Comparison of ENCODE assay signal across 18 mouse cellular contexts in the genomic region with DNA sequence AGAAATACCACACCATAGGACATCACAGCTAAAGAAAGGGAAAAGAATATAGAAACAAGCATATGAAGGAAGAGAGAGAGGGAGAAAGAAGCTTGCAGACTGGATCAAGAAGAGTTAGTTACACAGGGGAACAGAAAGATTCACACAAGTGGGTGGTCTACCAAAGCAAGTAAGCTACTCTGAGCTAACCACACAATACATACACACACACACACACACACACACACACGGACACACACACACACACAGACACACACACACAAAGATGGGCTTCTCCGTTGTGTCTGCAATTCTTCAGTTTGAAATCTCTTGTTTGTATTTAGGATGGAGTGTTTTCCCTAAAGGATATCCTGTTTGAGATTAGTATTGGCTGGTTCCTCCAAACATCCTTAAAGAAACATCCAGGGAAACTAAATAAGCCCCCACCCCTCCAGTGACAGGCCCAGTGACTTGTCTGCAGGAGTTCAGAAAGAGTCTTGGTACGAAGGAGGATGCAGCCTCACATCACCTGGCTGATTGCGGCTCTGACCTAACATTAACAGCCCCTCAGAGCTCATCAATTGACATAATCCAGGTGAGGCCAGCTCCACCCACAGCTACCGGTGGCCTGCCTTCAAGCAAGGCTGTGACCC.
DNase-seq lines count a peak whose midpoint lies in the region; ATAC-seq and TF ChIP-seq lines count a peak whose summit lies in the region.
"Had no signal": no experiment of that assay in that cellular context is flagged by ENCODE, and none has a peak within 500 bp of the region (broad histone marks: within the 10 kb centered on the region; RNA-seq: fewer than 3 reads in every experiment).

No protein-coding gene starts in this region.

- no peak for ATAC-seq in intestine, embryonic 14.5 days (replicated peaks; ENCODE audit: low FRiP score, low TSS enrichment, low read depth)
- ATAC-seq in intestine, postnatal 0 days = no peak
- ATAC-seq in embryonic facial prominence, embryonic 15.5 days (ENCODE audit: insufficient number of reproducible peaks, low FRiP score, low TSS enrichment, low read depth) = no peak
- peak; percentile 27 for ATAC-seq in lung, postnatal 0 days
- ATAC-seq: activated CD4-positive, CD25-positive, alpha-beta regulatory T cell, adult 4 months; forebrain, embryonic 13.5 days had no signal

- H3K9ac ChIP-seq in intestine, embryonic 14.5 days (ENCODE audit: low read length) = no peak overlapping the region
- H3K9ac ChIP-seq in intestine, postnatal 0 days (ENCODE audit: low read depth, low read length) = no peak overlapping the region
- no peak overlapping the region for H3K9ac ChIP-seq in embryonic facial prominence, embryonic 15.5 days
- peak overlapping the region; percentile 6; the same call in 1 of the 2 replicates for H3K9ac ChIP-seq in lung, postnatal 0 days (replicated peaks; ENCODE audit: low read depth)
- H3K9ac ChIP-seq: embryonic facial prominence, embryonic 12.5 days; forebrain, embryonic 13.5 days; liver, embryonic 13.5 days; neural tube, embryonic 12.5 days had no signal

- no peaks in the 10 kb centered on the region for H3K36me3 ChIP-seq in heart, embryonic 10.5 days
- no peaks in the 10 kb centered on the region for H3K36me3 ChIP-seq in intestine, embryonic 14.5 days (ENCODE audit: control insufficient read depth, insufficient read depth, low read length)
- no peaks in the 10 kb centered on the region for H3K36me3 ChIP-seq in intestine, postnatal 0 days (ENCODE audit: control insufficient read depth, insufficient read depth)
- H3K36me3 ChIP-seq in embryonic facial prominence, embryonic 15.5 days = no peaks in the 10 kb centered on the region
- H3K36me3 ChIP-seq in lung, postnatal 0 days (ENCODE audit: insufficient read depth, low read length) = no peaks in the 10 kb centered on the region
- H3K36me3 ChIP-seq: embryonic facial prominence, embryonic 12.5 days; liver, embryonic 13.5 days; neural tube, embryonic 12.5 days had no signal

- peak overlapping the region; percentile 74; the same call in 1 of the 2 replicates for H3K27ac ChIP-seq in heart, embryonic 10.5 days
- peak overlapping the region; percentile 60 for H3K27ac ChIP-seq in intestine, embryonic 14.5 days (ENCODE audit: low read depth)
- H3K27ac ChIP-seq in intestine, postnatal 0 days (ENCODE audit: low read depth, low read length) = no peak overlapping the region; the same call in 1 of the 2 replicates
- H3K27ac ChIP-seq in embryonic facial prominence, embryonic 15.5 days (replicated peaks) = 0 out of 2 replicates have a peak overlapping the region, but pooled peaks have one; percentile 30
- H3K27ac ChIP-seq in lung, postnatal 0 days (ENCODE audit: low read length) = peak overlapping the region; percentile 84
- H3K27ac ChIP-seq: embryonic facial prominence, embryonic 12.5 days; forebrain, embryonic 13.5 days; liver, embryonic 13.5 days; neural tube, embryonic 12.5 days had no signal

- H3K27me3 ChIP-seq in heart, embryonic 10.5 days (ENCODE audit: insufficient read depth, poor library complexity, severe bottlenecking) = no peaks in the 10 kb centered on the region
- H3K27me3 ChIP-seq in intestine, embryonic 14.5 days (replicated peaks; ENCODE audit: control insufficient read depth, insufficient read depth, low read length) = no peaks in the 10 kb centered on the region
- H3K27me3 ChIP-seq in intestine, postnatal 0 days (replicated peaks; ENCODE audit: control insufficient read depth, insufficient read depth, low read length) = no peaks in the 10 kb centered on the region
- H3K27me3 ChIP-seq in embryonic facial prominence, embryonic 15.5 days = no peaks in the 10 kb centered on the region
- H3K27me3 ChIP-seq in lung, postnatal 0 days (replicated peaks; ENCODE audit: insufficient read depth, low read length) = no peaks in the 10 kb centered on the region
- H3K27me3 ChIP-seq: embryonic facial prominence, embryonic 12.5 days; forebrain, embryonic 13.5 days; liver, embryonic 13.5 days; neural tube, embryonic 12.5 days had no signal

- no peak overlapping the region for H3K4me3 ChIP-seq in heart, embryonic 10.5 days
- H3K4me3 ChIP-seq in intestine, embryonic 14.5 days (ENCODE audit: low read depth, low read length) = no peak overlapping the region
- no peak overlapping the region for H3K4me3 ChIP-seq in intestine, postnatal 0 days (ENCODE audit: low read depth, low read length)
- no peak overlapping the region for H3K4me3 ChIP-seq in embryonic facial prominence, embryonic 15.5 days (replicated peaks)
- no peak overlapping the region for H3K4me3 ChIP-seq in lung, postnatal 0 days (ENCODE audit: low read depth, low read length)
- H3K4me3 ChIP-seq: embryonic facial prominence, embryonic 12.5 days; forebrain, embryonic 13.5 days; liver, embryonic 13.5 days; megakaryocyte, embryonic 14.5 days; neural tube, embryonic 12.5 days had no signal

- 39% methylated on average over 5 of the region's 5 CpGs for WGBS in heart, embryonic 10.5 days
- 36% methylated on average over 5 of the region's 5 CpGs for WGBS in intestine, embryonic 14.5 days
- WGBS in intestine, postnatal 0 days = 35% methylated on average over 5 of the region's 5 CpGs
- 42% methylated on average over 5 of the region's 5 CpGs for WGBS in embryonic facial prominence, embryonic 15.5 days
- WGBS in lung, postnatal 0 days = 39% methylated on average over 5 of the region's 5 CpGs

- H3K4me1 ChIP-seq in heart, embryonic 10.5 days = peaks cover 7% of the 10 kb centered on the region; the same call in 1 of the 2 replicates
- peaks cover 10% of the 10 kb centered on the region; the same call in 1 of the 2 replicates for H3K4me1 ChIP-seq in intestine, embryonic 14.5 days (replicated peaks; ENCODE audit: control insufficient read depth, insufficient read depth, low read length)
- no peaks in the 10 kb centered on the region for H3K4me1 ChIP-seq in intestine, postnatal 0 days (replicated peaks; ENCODE audit: control insufficient read depth, insufficient read depth, low read length)
- peaks cover 8% of the 10 kb centered on the region for H3K4me1 ChIP-seq in embryonic facial prominence, embryonic 15.5 days
- peaks cover 5% of the 10 kb centered on the region; the same call in 1 of the 2 replicates for H3K4me1 ChIP-seq in lung, postnatal 0 days (ENCODE audit: insufficient read depth, low read depth, low read length)
- H3K4me1 ChIP-seq: liver, embryonic 13.5 days; megakaryocyte, embryonic 14.5 days; neural tube, embryonic 12.5 days had no signal

- intact Hi-C loops in heart, postnatal 25 days (cut with DNase I) = no loop called here

- no peak overlapping the region for H3K4me2 ChIP-seq in intestine, embryonic 14.5 days (ENCODE audit: low read length)
- H3K4me2 ChIP-seq in intestine, postnatal 0 days (replicated peaks; ENCODE audit: low read depth) = no peak overlapping the region
- H3K4me2 ChIP-seq in embryonic facial prominence, embryonic 15.5 days (replicated peaks) = 0 out of 2 replicates have a peak overlapping the region, but pooled peaks have one; percentile 2
- H3K4me2 ChIP-seq in lung, postnatal 0 days (replicated peaks; ENCODE audit: low read depth, low read length) = no peak overlapping the region; the same call in 1 of the 2 replicates
- H3K4me2 ChIP-seq: forebrain, embryonic 13.5 days; liver, embryonic 13.5 days; neural tube, embryonic 12.5 days had no signal

- TF ChIP-seq EP300 in lung, postnatal 0 days (IDR thresholded peaks at IDR 0.05) = peak; percentile 97

- no peak for TF ChIP-seq CTCF in intestine, postnatal 0 days (IDR thresholded peaks at IDR 0.05; ENCODE audit: low read depth)
- TF ChIP-seq CTCF in lung, postnatal 0 days (IDR thresholded peaks at IDR 0.05) = no peak

- no peak for DNase-seq in heart, embryonic 10.5 days (ENCODE audit: low spot score)
- DNase-seq in heart, postnatal 25 days (ENCODE audit: low spot score) = no peak
- no peak for DNase-seq in intestine, embryonic 14.5 days (ENCODE audit: low spot score)
- DNase-seq in lung, postnatal 0 days (ENCODE audit: low spot score) = peak; percentile 68
- DNase-seq in embryo, embryonic 11 days = no peak
- DNase-seq in frontal cortex, postnatal 10 days (ENCODE audit: low spot score in 2 of 2) = no peak
- DNase-seq: adrenal gland, postnatal 36 days; cerebellum, postnatal 25 days; liver, embryonic 13.5 days; right cerebral cortex, postnatal 14 days; thymus, adult 2 months had no signal

- no peaks in the 10 kb centered on the region for H3K9me3 ChIP-seq in heart, embryonic 10.5 days
- no peaks in the 10 kb centered on the region for H3K9me3 ChIP-seq in intestine, embryonic 14.5 days (ENCODE audit: control insufficient read depth, low read length)
- no peaks in the 10 kb centered on the region for H3K9me3 ChIP-seq in intestine, postnatal 0 days (ENCODE audit: control insufficient read depth)
- H3K9me3 ChIP-seq in embryonic facial prominence, embryonic 15.5 days (replicated peaks) = no peaks in the 10 kb centered on the region
- H3K9me3 ChIP-seq in lung, postnatal 0 days (ENCODE audit: low read length) = no peaks in the 10 kb centered on the region
- H3K9me3 ChIP-seq: embryonic facial prominence, embryonic 12.5 days; forebrain, embryonic 13.5 days; liver, embryonic 13.5 days; megakaryocyte, embryonic 14.5 days; neural tube, embryonic 12.5 days had no signal
